ENCODE assay signal across 9 mouse cellular contexts in the genomic region with DNA sequence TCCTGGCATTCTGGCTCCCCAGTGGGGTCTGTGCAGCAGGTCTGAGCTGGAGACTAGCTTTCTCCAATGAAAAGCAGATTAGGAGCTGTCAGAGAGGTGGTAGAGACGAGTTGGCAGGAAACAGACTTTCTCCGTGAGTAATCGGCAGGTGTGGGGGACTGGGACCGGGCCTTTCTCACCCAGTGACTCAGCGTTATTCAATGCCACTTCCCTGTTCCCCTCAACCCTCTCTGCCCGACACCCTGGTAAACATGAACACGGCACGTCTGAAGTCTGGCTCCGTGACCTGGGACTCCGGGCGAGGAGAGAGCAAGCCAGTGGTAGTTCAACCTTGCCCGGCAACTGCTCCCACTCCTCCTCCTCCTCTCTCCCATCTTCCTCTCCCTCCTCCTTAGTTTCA. TPM values are rescaled to one million over a fixed set of nuclear protein-coding genes. Genes with fewer than 3 reads are reported as not detected.
DNase-seq lines count a peak whose midpoint lies in the region; ATAC-seq and TF ChIP-seq lines count a peak whose summit lies in the region.
"Had no signal": no experiment of that assay in that cellular context is flagged by ENCODE, and none has a peak within 500 bp of the region (broad histone marks: within the 10 kb centered on the region; RNA-seq: fewer than 3 reads in every experiment).

No protein-coding gene starts in this region.

- H3K9me3 ChIP-seq in hindbrain, embryonic 13.5 days, result no peaks in the 10 kb centered on the region
- H3K9me3 ChIP-seq in hindbrain, embryonic 10.5 days, result no peaks in the 10 kb centered on the region
- no peaks in the 10 kb centered on the region for H3K9me3 ChIP-seq in kidney, postnatal 0 days (replicated peaks; ENCODE audit: low read length)
- H3K9me3 ChIP-seq in stomach, embryonic 14.5 days (ENCODE audit: control insufficient read depth, low read depth, low read length), result no peaks in the 10 kb centered on the region
- H3K9me3 ChIP-seq: hindbrain, embryonic 15.5 days had no signal

- CTCF ChIA-PET in Patski (lab: Charles Lee), result no interaction called here

- H3K36me3 ChIP-seq in hindbrain, embryonic 13.5 days, result no peaks in the 10 kb centered on the region
- peaks cover 9% of the 10 kb centered on the region for H3K36me3 ChIP-seq in hindbrain, embryonic 10.5 days
- no peaks in the 10 kb centered on the region for H3K36me3 ChIP-seq in kidney, postnatal 0 days (ENCODE audit: insufficient read depth, low read length)
- H3K36me3 ChIP-seq in stomach, embryonic 14.5 days (ENCODE audit: control insufficient read depth, insufficient read depth, low read length), result no peaks in the 10 kb centered on the region
- H3K36me3 ChIP-seq: hindbrain, embryonic 15.5 days had no signal

- peaks cover 85% of the 10 kb centered on the region for H3K4me1 ChIP-seq in hindbrain, embryonic 13.5 days (replicated peaks)
- H3K4me1 ChIP-seq in hindbrain, embryonic 10.5 days (replicated peaks), result peaks cover 90% of the 10 kb centered on the region
- H3K4me1 ChIP-seq in kidney, postnatal 0 days (replicated peaks; ENCODE audit: insufficient read depth, low read length), result peaks cover 10% of the 10 kb centered on the region
- peaks cover 46% of the 10 kb centered on the region for H3K4me1 ChIP-seq in stomach, embryonic 14.5 days (ENCODE audit: control insufficient read depth, insufficient read depth, low read length)

- no peak for ATAC-seq in hindbrain, embryonic 13.5 days (ENCODE audit: low FRiP score)
- no peak for ATAC-seq in Patski
- no peak for ATAC-seq in kidney, postnatal 0 days (replicated peaks; ENCODE audit: low FRiP score, low read depth)
- ATAC-seq in stomach, embryonic 14.5 days (ENCODE audit: insufficient number of reproducible peaks, insufficient read depth, low FRiP score, low read depth), result peak; percentile 64; the same call in 1 of the 2 replicates

- intact Hi-C loops in left cerebral cortex, postnatal 10 days (cut with DNase I), result no loop called here

- no peak for DNase-seq in hindbrain, embryonic 10.5 days (ENCODE audit: low spot score)
- peak; percentile 42 for DNase-seq in Patski (ENCODE audit: low read depth, low spot score)
- peak; percentile 35 for DNase-seq in kidney, postnatal 0 days (ENCODE audit: low spot score)
- no peak for DNase-seq in left cerebral cortex, postnatal 10 days (ENCODE audit: extremely low spot score in 1 of 2, low spot score in 2 of 2)
- no peak for DNase-seq in frontal cortex, postnatal 10 days (ENCODE audit: low spot score in 2 of 2)
- DNase-seq in yolk sac, embryonic 10.5 days (ENCODE audit: low spot score), result no peak

- WGBS in hindbrain, embryonic 13.5 days, result 63% methylated on average over 12 of the region's 12 CpGs
- WGBS in hindbrain, embryonic 10.5 days, result 78% methylated on average over 12 of the region's 12 CpGs
- 36% methylated on average over 12 of the region's 12 CpGs for WGBS in kidney, postnatal 0 days
- WGBS in stomach, embryonic 14.5 days, result 26% methylated on average over 12 of the region's 12 CpGs

- in situ Hi-C loops in Patski (cut with MboI; ENCODE audit: low pct_unique_long_range_greater_than_20kb), result no loop called here

- no peak overlapping the region for H3K4me2 ChIP-seq in hindbrain, embryonic 13.5 days
- H3K4me2 ChIP-seq in kidney, postnatal 0 days (ENCODE audit: low read length), result no peak overlapping the region
- no peak overlapping the region for H3K4me2 ChIP-seq in stomach, embryonic 14.5 days (replicated peaks; ENCODE audit: low read depth, low read length)
- H3K4me2 ChIP-seq: hindbrain, embryonic 15.5 days had no signal

- no peaks in the 10 kb centered on the region for H3K27me3 ChIP-seq in hindbrain, embryonic 13.5 days
- no peaks in the 10 kb centered on the region for H3K27me3 ChIP-seq in hindbrain, embryonic 10.5 days (ENCODE audit: insufficient read depth, poor library complexity, severe bottlenecking)
- no peaks in the 10 kb centered on the region for H3K27me3 ChIP-seq in Patski
- no peaks in the 10 kb centered on the region for H3K27me3 ChIP-seq in kidney, postnatal 0 days (ENCODE audit: insufficient read depth, low read length)
- H3K27me3 ChIP-seq in stomach, embryonic 14.5 days (ENCODE audit: control insufficient read depth, insufficient read depth, low read length), result no peaks in the 10 kb centered on the region
- H3K27me3 ChIP-seq: hindbrain, embryonic 15.5 days had no signal

- POLR2A ChIA-PET in Patski (lab: Charles Lee), result no interaction called here

- peak overlapping the region; percentile 48; the same call in 1 of the 2 replicates for H3K27ac ChIP-seq in hindbrain, embryonic 13.5 days
- no peak overlapping the region for H3K27ac ChIP-seq in hindbrain, embryonic 10.5 days
- 0 out of 2 replicates have a peak overlapping the region, but pooled peaks have one; percentile 6 for H3K27ac ChIP-seq in kidney, postnatal 0 days
- H3K27ac ChIP-seq in stomach, embryonic 14.5 days (ENCODE audit: low read length), result peak overlapping the region; percentile 33; the same call in 1 of the 2 replicates
- H3K27ac ChIP-seq: hindbrain, embryonic 15.5 days had no signal

- H3K4me3 ChIP-seq in hindbrain, embryonic 13.5 days, result no peak overlapping the region
- H3K4me3 ChIP-seq in hindbrain, embryonic 10.5 days, result no peak overlapping the region
- H3K4me3 ChIP-seq in kidney, postnatal 0 days (replicated peaks; ENCODE audit: low read depth, low read length), result no peak overlapping the region
- H3K4me3 ChIP-seq in stomach, embryonic 14.5 days (ENCODE audit: low read depth, low read length), result no peak overlapping the region
- H3K4me3 ChIP-seq: hindbrain, embryonic 15.5 days had no signal

- H3K9ac ChIP-seq in hindbrain, embryonic 13.5 days, result no peak overlapping the region
- H3K9ac ChIP-seq in kidney, postnatal 0 days (ENCODE audit: low read depth, low read length), result no peak overlapping the region
- H3K9ac ChIP-seq in stomach, embryonic 14.5 days (replicated peaks; ENCODE audit: low read depth, low read length), result no peak overlapping the region
- H3K9ac ChIP-seq: hindbrain, embryonic 15.5 days had no signal

- TF ChIP-seq CTCF in Patski (IDR thresholded peaks at IDR 0.05), result no peak
- no peak for TF ChIP-seq CTCF in kidney, postnatal 0 days (IDR thresholded peaks at IDR 0.05; ENCODE audit: low read depth)

RNA-seq across cellular contexts. Expression of a gene that starts 33.3 kb away (rescaled TPM):
- polyA plus RNA-seq in hindbrain, embryonic 13.5 days (2015; fragmentation: Nextera tagmentation; extraction: Ambion mirVana), result 14.9 and 16.5 TPM in 2 replicates
- polyA plus RNA-seq in hindbrain, embryonic 10.5 days (2016; fragmentation: Nextera tagmentation; extraction: Ambion mirVana), result 13.4 and 21.5 TPM in 2 replicates
- 2.3 TPM for polyA plus RNA-seq in Patski (2021)
- 4.5 and 4.6 TPM in 2 replicates for polyA plus RNA-seq in kidney, postnatal 0 days (2015; fragmentation: Nextera tagmentation; extraction: Ambion mirVana)
- 7.5 and 7.6 TPM in 2 replicates for polyA plus RNA-seq in stomach, embryonic 14.5 days (2014; fragmentation: Nextera tagmentation; extraction: Ambion mirVana)
- 10 to 100 TPM; 45.5 to 46.0 TPM for total RNA-seq in left cerebral cortex, postnatal 10 days (2021)

Comparison
In these comparisons a context has a peak if more than half of its experiments do, and no peak if none do; other contexts are left out.
1. DNase-seq: peak in Patski (single experiment) and kidney, postnatal 0 days (single experiment); none in hindbrain, embryonic 10.5 days (single experiment), left cerebral cortex, postnatal 10 days (0 of 2), frontal cortex, postnatal 10 days (0 of 2) and yolk sac, embryonic 10.5 days (single experiment).